Mouse (Mus musculus): ENCODE data around the gene Samt4.
"Not testable (repeated sequence)": the region's sequence is repeated elsewhere in the genome, so short reads cannot be mapped to it uniquely, and the experiment has no call there.

The Samt4 gene

GRCm38 (mm10) chrX:154481702-154482101 is at the start of gene Samt4:
Gene Samt4 (plus strand): TSS chrX:154482002.
- no peak for DNase-seq

GRCm38 (mm10) chrX:154443696-154444095 is 38.1 kb upstream of the Samt4 start:
- DNase-seq, result not testable (repeated sequence)

GRCm38 (mm10) chrX:154468386-154468785 is 13.4 kb upstream of the Samt4 start:
- DNase-seq, result not testable (repeated sequence)
